9 mouse cellular contexts compared by ENCODE assay signal in genomic region chr3:86538645-86539554, GRCm38 (mm10). TPM values are rescaled to one million over a fixed set of nuclear protein-coding genes. Genes with fewer than 3 reads are reported as not detected.
DNase-seq lines count a peak whose midpoint lies in the region; ATAC-seq and TF ChIP-seq lines count a peak whose summit lies in the region.
"Had no signal": no experiment of that assay in that cellular context is flagged by ENCODE, and none has a peak within 500 bp of the region (broad histone marks: within the 10 kb centered on the region; RNA-seq: fewer than 3 reads in every experiment).

No protein-coding gene starts in this region.

- H3K27me3 ChIP-seq in forebrain, embryonic 11.5 days (ENCODE audit: control insufficient read depth, insufficient read depth, low read length) = peaks cover 24% of the 10 kb centered on the region
- H3K27me3 ChIP-seq in forebrain, embryonic 16.5 days (replicated peaks; ENCODE audit: control insufficient read depth, insufficient read depth, low read length) = peaks cover 29% of the 10 kb centered on the region
- no peaks in the 10 kb centered on the region for H3K27me3 ChIP-seq in intestine, embryonic 14.5 days (replicated peaks; ENCODE audit: control insufficient read depth, insufficient read depth, low read length)
- no peaks in the 10 kb centered on the region for H3K27me3 ChIP-seq in myocyte (ENCODE audit: control insufficient read depth, insufficient read depth, insufficient read length)

- no peaks in the 10 kb centered on the region for H3K9me3 ChIP-seq in forebrain, embryonic 11.5 days (ENCODE audit: control insufficient read depth, low read length)
- no peaks in the 10 kb centered on the region for H3K9me3 ChIP-seq in forebrain, embryonic 16.5 days (ENCODE audit: control insufficient read depth, low read length)
- no peaks in the 10 kb centered on the region for H3K9me3 ChIP-seq in intestine, embryonic 14.5 days (ENCODE audit: control insufficient read depth, low read length)

- 16% methylated on average over 13 of the region's 13 CpGs for WGBS in forebrain, embryonic 11.5 days
- WGBS in forebrain, embryonic 16.5 days = 16% methylated on average over 13 of the region's 13 CpGs
- 26% methylated on average over 13 of the region's 13 CpGs for WGBS in intestine, embryonic 14.5 days

- no peak overlapping the region; the same call in 1 of the 2 replicates for H3K9ac ChIP-seq in forebrain, embryonic 11.5 days (ENCODE audit: low read length)
- H3K9ac ChIP-seq in forebrain, embryonic 16.5 days (replicated peaks; ENCODE audit: low read depth, low read length) = no peak overlapping the region
- H3K9ac ChIP-seq in intestine, embryonic 14.5 days (ENCODE audit: low read length) = no peak overlapping the region

- no peaks in the 10 kb centered on the region for H3K36me3 ChIP-seq in forebrain, embryonic 11.5 days (ENCODE audit: control insufficient read depth, insufficient read depth, low read length)
- H3K36me3 ChIP-seq in forebrain, embryonic 16.5 days (ENCODE audit: control insufficient read depth, insufficient read depth) = no peaks in the 10 kb centered on the region
- H3K36me3 ChIP-seq in intestine, embryonic 14.5 days (ENCODE audit: control insufficient read depth, insufficient read depth, low read length) = no peaks in the 10 kb centered on the region
- no peaks in the 10 kb centered on the region for H3K36me3 ChIP-seq in myocyte (ENCODE audit: control insufficient read depth, insufficient read depth)

- H3K27ac ChIP-seq in forebrain, embryonic 11.5 days (ENCODE audit: low read depth, low read length) = no peak overlapping the region
- H3K27ac ChIP-seq in forebrain, embryonic 16.5 days (ENCODE audit: low read length) = no peak overlapping the region
- H3K27ac ChIP-seq in intestine, embryonic 14.5 days (ENCODE audit: low read depth) = peak overlapping the region; percentile 54

- ATAC-seq in forebrain, embryonic 11.5 days (replicated peaks; ENCODE audit: low FRiP score) = peak; percentile 49; the same call in 1 of the 2 replicates
- ATAC-seq in forebrain, embryonic 16.5 days = no peak
- ATAC-seq in intestine, embryonic 14.5 days (replicated peaks; ENCODE audit: low FRiP score, low TSS enrichment, low read depth) = peak; percentile 38; the same call in 1 of the 2 replicates

- peak overlapping the region; percentile 15; the same call in 1 of the 2 replicates for H3K4me2 ChIP-seq in forebrain, embryonic 11.5 days (ENCODE audit: low read depth, low read length, severe bottlenecking)
- H3K4me2 ChIP-seq in forebrain, embryonic 16.5 days (ENCODE audit: low read length) = no peak overlapping the region
- peak overlapping the region; percentile 42 for H3K4me2 ChIP-seq in intestine, embryonic 14.5 days (ENCODE audit: low read length)
- peak overlapping the region; percentile 55 for H3K4me2 ChIP-seq in myocyte (ENCODE audit: low read depth)

- H3K79me2 ChIP-seq in myocyte (ENCODE audit: control insufficient read depth, insufficient read depth) = no peaks in the 10 kb centered on the region

- no peak for DNase-seq in forebrain, embryonic 11.5 days (ENCODE audit: low spot score)
- DNase-seq in brain, adult 2 months (ENCODE audit: low read depth, low spot score) = peak; percentile 55
- peak; percentile 64 for DNase-seq in intestine, embryonic 14.5 days (ENCODE audit: low spot score)
- no peak for DNase-seq in spleen, adult 18-20 months
- DNase-seq in c-Kit-positive CD71-positive TER-119-positive erythroid progenitor cells, embryonic 14.5 days (ENCODE audit: low spot score) = no peak
- no peak for DNase-seq in frontal cortex, adult 2 months (ENCODE audit: extremely low spot score in 1 of 2, low spot score in 1 of 2)
- DNase-seq: heart, postnatal 10 days had no signal

- no peak for TF ChIP-seq POLR2A in myocyte (IDR thresholded peaks at IDR 0.05; ENCODE audit: insufficient read length, low read depth)

- H3K4me1 ChIP-seq in forebrain, embryonic 11.5 days (replicated peaks; ENCODE audit: control insufficient read depth, insufficient read depth, low read length) = 0 out of 2 replicates have a peak, but pooled peaks cover 6% of the 10 kb centered on the region
- H3K4me1 ChIP-seq in forebrain, embryonic 16.5 days (replicated peaks; ENCODE audit: control insufficient read depth, insufficient read depth, low read length) = no peaks in the 10 kb centered on the region
- H3K4me1 ChIP-seq in intestine, embryonic 14.5 days (replicated peaks; ENCODE audit: control insufficient read depth, insufficient read depth, low read length) = peaks cover 12% of the 10 kb centered on the region; the same call in 1 of the 2 replicates

- H3K4me3 ChIP-seq in forebrain, embryonic 11.5 days (ENCODE audit: low read depth, low read length) = no peak overlapping the region
- H3K4me3 ChIP-seq in forebrain, embryonic 16.5 days (replicated peaks; ENCODE audit: low read length) = no peak overlapping the region
- H3K4me3 ChIP-seq in intestine, embryonic 14.5 days (ENCODE audit: low read depth, low read length) = no peak overlapping the region
- no peak overlapping the region for H3K4me3 ChIP-seq in myocyte

- no peak overlapping the region for H3ac ChIP-seq in myocyte (ENCODE audit: control insufficient read depth, insufficient read length)

TF ChIP-seq in myocyte, 11 proteins besides CTCF, POLR2A, EP300 and RAD21:
- no peak for TF ChIP-seq TCF12 (IDR thresholded peaks at IDR 0.05; ENCODE audit: insufficient read depth, poor library complexity, severe bottlenecking)
TF ChIP-seq in myocyte: peak in this region for 0.

RNA-seq across cellular contexts. Expression of gene Mab21l2, which starts 9.5 kb away (rescaled TPM):
- polyA plus RNA-seq in forebrain, embryonic 11.5 days (2014; fragmentation: Nextera tagmentation; extraction: Ambion mirVana) = 7.1 and 7.5 TPM in 2 replicates
- polyA plus RNA-seq in forebrain, embryonic 16.5 days (2015; fragmentation: Nextera tagmentation; extraction: Ambion mirVana) = 2.0 and 3.0 TPM in 2 replicates
- polyA plus RNA-seq in intestine, embryonic 14.5 days (2014; fragmentation: Nextera tagmentation; extraction: Ambion mirVana) = 178 and 220 TPM in 2 replicates
- polyA plus RNA-seq in myocyte (2012; fragmentation: generic; extraction: Trizol) = not detected
- polyA plus RNA-seq in frontal cortex, adult 2 months (2012; rRNA removed) = 0.04 TPM in 2 replicates

Comparison
In these comparisons a context has a peak if more than half of its experiments do, and no peak if none do; other contexts are left out.
1. DNase-seq: peak in brain, adult 2 months (single experiment) and intestine, embryonic 14.5 days (single experiment); none in forebrain, embryonic 11.5 days (single experiment), spleen, adult 18-20 months (0 of 2), c-Kit-positive CD71-positive TER-119-positive erythroid progenitor cells, embryonic 14.5 days (single experiment) and frontal cortex, adult 2 months (0 of 2).
2. RNA of gene Mab21l2, which starts 9.5 kb away (polyA plus RNA-seq): 178 to 220 TPM in intestine, embryonic 14.5 days; 7.1 to 7.5 TPM in forebrain, embryonic 11.5 days, 2.0 to 3.0 TPM in forebrain, embryonic 16.5 days, 0.04 TPM in frontal cortex, adult 2 months and not detected in myocyte (single experiment); every median in the first group is over 10 times any median in the second.